Mouse (Mus musculus) layer of hippocampus, postnatal 36 days (tissue): ENCODE results near the gene Scn3a. TPM values are rescaled to one million over a fixed set of nuclear protein-coding genes. Genes with fewer than 3 reads are reported as not detected.

Experiments used
- DNase-seq, 2 experiments: peaks; one replicate each; pipeline ENCODE4 v3.0.0; 2022
- total RNA-seq, 2 experiments: library from RNA; stranded (reverse); gene quantifications; 2 replicates each; pipeline ENCODE4 v1.2.3; 2021

Scn3a gene
- 10 to 100 TPM; 35.3 to 39.5 TPM for total RNA-seq

- no peak for DNase-seq
Measured at GRCm38 (mm10) chr2:65566793-65567787, at the start of gene Scn3a. Gene Scn3a (minus strand): TSS chr2:65567627.

DNA sequence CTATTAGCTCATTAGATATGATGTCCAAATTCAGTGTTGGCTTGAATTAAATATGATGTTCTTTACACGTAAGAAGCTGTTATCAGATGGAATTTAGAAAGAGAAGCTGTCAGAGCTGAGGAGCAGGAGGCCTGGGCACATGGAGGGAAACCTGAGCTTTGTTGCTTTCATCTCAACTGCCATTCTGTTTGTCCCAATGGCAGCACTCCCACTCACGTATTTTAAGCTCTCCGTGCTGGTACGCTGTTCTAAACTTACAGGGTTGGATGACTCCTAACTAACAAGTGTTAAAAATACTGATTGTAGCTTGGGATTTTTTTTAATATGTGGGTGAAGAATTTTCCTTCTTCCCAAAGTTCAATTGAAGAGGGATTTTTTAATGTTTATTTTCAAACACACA, 44.5 kb upstream of the Scn3a start:
- peak; percentile 9 to 13 for DNase-seq

- DNase-seq = no peak
Measured at GRCm38 (mm10) chr2:65607813-65608212, 40.4 kb upstream of the Scn3a start.

DNA sequence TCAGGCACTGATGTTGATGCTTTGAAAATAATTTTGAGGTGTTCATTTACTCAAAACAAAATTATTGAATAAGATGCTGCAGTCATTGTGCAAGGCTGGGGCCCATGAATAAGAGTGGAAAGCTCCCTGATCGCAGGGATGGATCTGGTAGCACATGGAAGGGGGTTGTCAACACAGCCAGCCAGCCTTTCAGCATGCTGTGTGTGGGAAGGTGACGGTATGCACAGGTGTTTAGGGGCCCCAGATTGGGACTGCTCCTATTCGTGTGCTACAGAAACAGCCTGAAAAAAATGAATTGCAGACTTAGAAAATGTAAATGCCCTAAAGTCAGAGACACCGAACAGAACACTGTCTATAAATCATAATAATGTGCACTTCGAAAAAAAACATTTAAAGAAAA, 20.3 kb upstream of the Scn3a start:
- peak; percentile 55 to 60 for DNase-seq

DNA sequence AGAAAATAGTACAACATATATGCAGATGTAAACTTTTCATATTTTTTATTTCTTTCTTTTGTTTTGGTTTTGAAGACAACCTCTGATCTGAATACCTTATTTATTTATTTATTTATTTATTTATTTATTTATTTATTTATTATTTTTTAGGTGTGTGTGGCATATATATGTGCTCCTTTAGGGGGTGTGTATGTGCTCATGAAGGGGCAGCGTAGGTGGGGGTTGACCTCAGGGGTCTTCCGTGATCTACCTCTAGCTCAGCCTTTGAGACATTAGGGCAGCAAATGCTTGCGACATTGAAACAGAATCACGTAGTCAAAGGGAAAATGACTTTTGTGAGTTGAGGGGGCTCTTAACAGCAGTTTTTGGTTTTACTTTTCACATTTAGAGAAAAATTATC, 498 bp upstream of the Scn3a start:
- DNase-seq = no peak

DNA sequence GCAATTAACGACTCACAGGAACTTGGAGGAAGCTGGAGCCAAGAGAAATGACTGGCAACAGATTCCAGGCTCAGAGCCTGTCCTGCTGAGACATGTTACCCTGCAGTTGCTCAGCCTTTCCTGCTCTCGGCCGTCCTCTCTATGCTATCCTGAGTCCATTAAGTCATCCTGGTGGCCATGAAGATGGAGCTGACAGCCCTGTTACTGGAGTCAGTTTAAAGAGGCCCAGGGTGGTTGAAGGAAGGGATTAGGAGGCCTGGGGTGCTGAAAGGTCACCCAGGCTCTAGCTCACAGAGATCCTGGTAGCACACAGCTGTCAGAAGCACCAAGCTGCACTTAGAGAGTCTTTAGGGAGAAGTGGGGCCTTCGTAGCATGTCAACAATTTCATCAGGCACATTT, 3.5 kb downstream of the Scn3a start:
- no peak for DNase-seq

DNA sequence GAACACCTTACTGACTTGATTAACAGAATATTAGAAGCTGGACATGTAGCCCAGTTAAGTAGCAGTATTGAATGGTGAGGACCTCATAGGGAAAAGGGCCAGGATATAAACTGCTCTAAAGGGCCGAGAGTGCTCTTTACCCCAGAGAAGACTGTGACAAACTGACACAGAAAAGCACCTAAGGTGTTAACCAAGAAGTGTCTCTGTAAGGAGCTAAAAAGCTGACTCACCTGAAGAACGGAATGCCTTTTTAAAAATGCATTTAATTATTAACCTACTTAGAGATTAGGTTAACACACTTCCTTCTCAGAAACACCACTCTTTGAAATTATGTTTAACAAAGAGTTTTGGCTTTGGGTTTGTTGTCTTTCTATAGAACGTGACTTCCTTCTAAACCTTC, 9.7 kb downstream of the Scn3a start:
- no peak for DNase-seq

DNA sequence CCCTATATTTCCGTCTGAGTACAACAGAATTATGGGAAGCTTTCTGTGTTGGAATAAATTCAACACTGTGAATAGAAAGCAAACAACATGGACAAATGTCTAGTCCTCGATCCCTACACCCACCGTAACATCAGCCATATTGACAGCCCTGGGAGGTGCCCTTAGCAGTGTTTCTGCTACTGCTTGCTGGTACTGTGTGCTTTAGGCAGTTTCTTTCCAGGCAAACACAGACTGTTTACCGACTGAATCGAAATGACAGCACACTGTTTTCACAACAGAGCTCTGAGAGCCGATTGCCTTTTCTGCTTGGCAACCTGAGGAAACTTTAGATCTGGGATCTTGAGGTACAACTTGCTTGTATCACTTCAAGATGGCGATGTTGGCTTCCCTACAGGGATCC, 12.8 kb downstream of the Scn3a start:
- no peak for DNase-seq

DNA sequence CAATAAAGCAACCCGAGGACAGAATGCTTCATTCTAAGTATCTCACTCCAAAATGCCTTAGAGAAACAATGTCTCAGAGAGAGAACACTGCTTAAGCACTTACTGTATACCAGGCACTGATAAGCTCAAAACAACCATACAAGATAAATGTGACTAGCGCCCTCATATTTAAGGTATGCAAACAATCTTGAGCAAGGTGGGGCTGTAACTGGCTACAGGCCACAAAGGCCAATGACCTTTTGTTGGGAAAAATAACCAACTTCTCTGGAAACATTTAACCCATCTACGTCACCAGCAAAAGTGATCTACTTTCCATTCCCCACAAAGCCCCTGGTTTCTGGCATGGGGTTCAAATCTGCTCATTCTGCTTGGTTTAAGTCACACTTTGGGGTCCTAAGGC, 14.0 kb downstream of the Scn3a start:
- no peak for DNase-seq

DNA sequence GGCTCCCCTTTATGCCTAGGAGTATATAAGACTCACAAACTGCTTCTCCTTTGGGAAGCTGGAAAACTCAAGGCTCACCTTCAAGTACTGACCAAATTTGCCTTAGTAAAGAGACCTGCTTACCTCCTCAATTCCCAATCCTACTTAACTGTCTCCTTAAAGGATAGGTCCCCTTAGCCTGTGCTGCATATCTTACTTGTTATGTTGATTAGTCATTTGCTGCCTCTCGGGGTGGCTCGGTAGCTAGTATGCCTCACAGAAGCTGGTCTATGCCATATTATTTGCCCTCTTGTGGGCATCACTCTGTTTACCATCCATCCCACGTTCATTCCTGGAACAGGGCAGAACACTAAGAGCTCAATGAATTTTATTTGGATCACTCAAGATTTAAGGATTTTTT, 14.7 kb downstream of the Scn3a start:
- no peak for DNase-seq

GRCm38 (mm10) chr2:65552222-65552621, 15.2 kb downstream of the Scn3a start:
- no peak for DNase-seq

- no peak for DNase-seq
Measured at GRCm38 (mm10) chr2:65551736-65552135, 15.7 kb downstream of the Scn3a start.

DNA sequence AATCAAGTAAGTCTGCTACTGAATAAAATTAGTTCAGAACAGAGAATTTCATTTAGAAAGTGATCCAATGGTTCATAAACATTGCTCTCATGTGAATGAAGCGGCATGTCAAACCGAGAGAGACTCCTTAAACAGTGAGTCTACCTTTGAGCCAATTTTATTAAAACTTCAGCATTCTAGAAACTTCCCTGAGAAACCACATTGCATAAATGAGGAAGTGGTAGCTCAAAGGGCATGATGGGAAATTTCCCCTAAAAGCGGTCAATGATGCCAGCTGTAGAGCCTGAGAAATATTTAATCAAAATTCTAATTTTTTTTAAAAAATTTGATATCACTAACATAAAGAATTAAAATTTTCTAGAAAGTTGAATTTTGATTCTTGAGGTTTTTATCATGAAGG, 16.9 kb downstream of the Scn3a start:
- DNase-seq = no peak

- DNase-seq = no peak
Measured at GRCm38 (mm10) chr2:65548665-65549064, 18.8 kb downstream of the Scn3a start.

GRCm38 (mm10) chr2:65547341-65547740, 20.1 kb downstream of the Scn3a start:
- DNase-seq = no peak

DNA sequence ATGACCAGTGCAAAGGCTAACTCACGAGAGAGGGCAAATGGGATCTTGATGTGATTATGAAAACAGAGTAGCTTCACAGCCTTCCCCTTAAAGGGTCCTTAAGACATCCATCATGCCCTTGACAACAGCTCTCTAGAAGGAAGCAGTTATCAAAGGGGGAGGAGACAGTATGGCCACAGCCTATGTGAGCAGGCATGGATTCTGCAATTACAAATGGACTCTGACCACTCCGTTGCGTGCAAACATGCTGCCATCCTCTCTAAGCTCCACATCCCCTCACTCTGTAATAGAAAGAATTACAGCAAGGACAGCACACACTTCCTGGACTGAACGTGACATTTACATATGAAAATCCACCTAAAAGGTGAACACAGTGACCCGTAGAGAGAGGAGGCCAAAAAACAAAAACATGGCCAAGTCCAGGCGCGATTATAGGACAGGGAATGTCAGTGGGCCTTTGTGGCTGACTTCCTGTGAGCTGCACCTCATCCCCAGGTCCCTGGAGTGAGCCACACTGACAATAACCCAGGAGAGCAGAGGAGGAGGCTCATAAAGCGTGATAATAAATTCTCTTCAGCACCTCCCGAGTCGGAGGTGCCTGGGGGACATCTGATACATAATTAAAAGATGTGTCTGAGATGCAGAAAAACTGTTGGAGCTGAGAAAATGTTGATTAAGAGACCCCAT, 24.4 kb downstream of the Scn3a start:
- DNase-seq = no peak

- DNase-seq = no peak
Measured at GRCm38 (mm10) chr2:65541781-65542180, 25.6 kb downstream of the Scn3a start.

DNA sequence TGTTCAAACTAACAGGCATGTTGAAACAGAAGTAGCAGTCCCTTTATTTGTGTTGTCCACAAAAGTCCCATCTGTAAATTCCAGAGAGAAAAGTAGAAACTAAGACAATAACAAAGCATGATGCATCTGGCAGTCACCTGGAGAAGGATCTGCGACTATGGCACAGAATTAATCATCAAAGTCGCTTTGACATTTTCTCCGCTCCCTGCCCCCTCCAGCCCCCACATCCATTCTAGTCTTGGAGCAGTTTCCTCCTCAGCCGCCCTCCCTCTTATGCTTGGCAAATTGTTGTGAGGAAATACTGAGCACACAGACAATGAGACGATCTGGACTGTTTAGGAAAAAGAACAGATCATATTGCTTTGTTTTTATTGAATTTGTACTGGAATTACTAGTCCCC, 29.0 kb downstream of the Scn3a start:
- DNase-seq = no peak

DNA sequence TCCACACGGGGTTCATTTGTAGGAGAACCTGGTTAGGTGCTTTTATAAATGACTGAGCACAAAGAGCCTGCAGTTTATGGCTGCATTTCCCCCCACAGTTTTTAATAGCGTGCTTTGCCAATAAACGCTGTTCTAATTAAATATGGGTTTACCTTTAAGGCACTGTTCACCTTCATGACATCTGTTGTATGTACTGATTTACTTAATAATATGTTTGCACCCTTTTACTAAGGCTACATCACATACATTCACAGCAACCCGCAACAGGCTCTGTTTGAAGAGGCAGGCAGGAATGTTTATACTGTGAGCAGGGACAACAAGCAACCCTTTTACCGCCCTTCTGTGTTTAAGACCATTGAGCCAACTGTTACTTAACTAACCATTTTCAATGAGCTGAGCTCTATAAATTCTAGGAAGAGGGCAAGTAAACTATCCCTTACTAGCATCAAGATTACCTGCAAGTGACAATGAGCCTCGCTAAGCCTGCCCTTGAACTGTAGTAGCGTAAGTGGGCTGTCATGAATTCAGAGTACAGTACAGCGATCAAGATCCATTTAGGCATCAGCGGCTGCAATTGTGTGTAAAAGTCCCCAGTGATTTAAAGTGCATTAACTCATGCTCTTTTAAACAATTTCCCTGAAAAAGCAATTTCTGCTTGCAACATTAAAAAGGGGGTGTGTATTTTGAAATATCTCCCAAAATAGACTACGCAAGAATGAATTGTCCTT, 35.1 kb downstream of the Scn3a start:
- no peak for DNase-seq

- DNase-seq = no peak
Measured at GRCm38 (mm10) chr2:65529148-65529547, 38.3 kb downstream of the Scn3a start.

DNA sequence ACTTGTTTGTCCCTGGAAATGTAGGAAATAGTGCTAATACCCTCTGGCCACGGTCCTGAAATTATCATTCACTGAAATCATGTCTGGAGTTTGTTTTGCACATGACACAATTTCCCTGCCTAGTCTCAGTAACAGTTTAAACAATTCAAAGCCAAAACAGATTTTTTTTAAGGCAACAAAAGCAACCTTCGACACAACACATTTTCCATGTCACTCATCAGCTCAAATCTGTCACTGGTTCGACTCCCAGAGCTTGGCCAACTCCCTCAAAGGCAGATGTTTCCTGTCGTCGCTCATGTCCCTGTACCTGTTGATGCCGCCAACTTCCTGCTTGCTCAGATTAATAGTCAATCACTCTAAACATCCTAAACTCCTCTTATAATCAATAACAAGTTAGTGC, 50.7 kb downstream of the Scn3a start:
- DNase-seq = no peak

- DNase-seq = no peak
Measured at GRCm38 (mm10) chr2:65508217-65508616, 59.2 kb downstream of the Scn3a start.

GRCm38 (mm10) chr2:65490450-65490849, 77.0 kb downstream of the Scn3a start:
- no peak for DNase-seq
